Mouse (Mus musculus) E14TG2a.4 (cell line): ENCODE measurements around the gene Cd164l2.

Experiments used
- H3K27me3 ChIP-seq: 2 replicates; pipeline ENCODE4 v1.6.1; 2014; ENCODE audit warnings: low read length, control low read depth; ENCODE audit not compliant: insufficient read depth
- H3K36me3 ChIP-seq: 2 replicates; pipeline ENCODE4 v1.6.1; 2014; ENCODE audit warnings: low read length, control low read depth; ENCODE audit not compliant: insufficient read depth
- H3K4me1 ChIP-seq: replicated peaks from 2 replicates; pipeline ENCODE4 v1.6.1; 2014; ENCODE audit warnings: low read depth, low read length, control low read depth
- H3K4me3 ChIP-seq: replicated peaks from 2 replicates; pipeline ENCODE4 v1.5.1; 2014; ENCODE audit warnings: mild to moderate bottlenecking, low read length
- H3K9me3 ChIP-seq: 2 replicates; pipeline ENCODE4 v1.6.1; 2014; ENCODE audit warnings: low read length, control low read depth
- CTCF ChIP-seq: conservative IDR thresholded peaks from 2 replicates; pipeline ENCODE4 v1.5.1; 2014; ENCODE audit warnings: low read length
- NANOG ChIP-seq: IDR thresholded peaks from 2 replicates; pipeline ENCODE4 v1.6.1; 2014; ENCODE audit warnings: borderline replicate concordance, low read length, mixed read lengths
- POU5F1 ChIP-seq: IDR thresholded peaks from 2 replicates; pipeline ENCODE4 v1.6.1; 2014; ENCODE audit warnings: low read length, borderline replicate concordance

Cd164l2 gene

GRCm38 (mm10) chr4:133175274-133175673 lies 36.7 kb upstream of the Cd164l2 start:
- no peak for TF ChIP-seq CTCF
- no peak for TF ChIP-seq POU5F1
- TF ChIP-seq NANOG: no peak
- Histone ChIP-seq H3K4me1 (peaks cover 79% of the 10 kb centered on the region), H3K36me3 (peaks cover 69% of the 10 kb centered on the region), H3K9me3 (no peaks in the 10 kb centered on the region), H3K27me3 (no peaks in the 10 kb centered on the region), H3K4me3 (no peak overlapping the region)

DNA sequence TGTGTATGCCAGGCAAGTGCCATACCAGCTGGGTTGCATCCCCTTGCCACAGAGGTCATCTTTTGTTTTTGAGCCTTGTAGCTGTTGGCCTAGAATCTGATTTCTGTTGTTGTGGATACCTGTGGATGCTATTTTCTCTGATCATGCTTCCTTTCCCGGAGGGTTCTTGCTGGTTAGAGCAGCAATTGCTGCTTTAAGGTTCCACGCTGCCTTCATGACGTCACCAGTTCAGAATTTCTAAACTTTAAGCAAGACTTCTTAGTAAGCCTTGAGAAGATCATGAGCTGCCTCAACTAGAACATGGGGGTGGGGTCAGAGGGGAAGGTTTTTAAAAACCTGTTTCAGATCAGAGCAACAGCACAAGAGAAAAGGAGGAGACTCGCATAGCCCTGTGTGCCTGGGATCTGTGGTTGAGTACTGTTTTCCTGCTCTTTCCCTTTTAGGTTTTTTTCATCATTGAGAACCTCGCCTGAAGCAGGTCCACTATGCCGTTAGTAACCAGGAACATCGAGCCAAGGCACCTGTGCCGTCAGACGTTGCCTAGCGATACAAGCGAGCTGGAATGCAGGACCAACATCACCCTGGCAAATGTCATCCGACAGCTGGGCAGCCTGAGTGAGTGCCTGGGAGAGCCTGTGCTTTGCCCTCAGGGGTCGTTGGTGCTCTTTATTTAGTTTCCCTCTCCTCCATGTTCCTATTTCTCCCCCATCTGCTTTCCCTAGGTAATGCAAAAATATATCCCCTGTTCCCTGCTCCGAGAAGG lies 35.8 kb upstream of the Cd164l2 start:
- TF ChIP-seq CTCF (no peak), POU5F1 (no peak), NANOG (no peak)
- Histone ChIP-seq H3K27me3 (no peaks in the 10 kb centered on the region), H3K9me3 (no peaks in the 10 kb centered on the region), H3K4me3 (no peak overlapping the region), H3K36me3 (peaks cover 72% of the 10 kb centered on the region), H3K4me1 (peaks cover 77% of the 10 kb centered on the region)

DNA sequence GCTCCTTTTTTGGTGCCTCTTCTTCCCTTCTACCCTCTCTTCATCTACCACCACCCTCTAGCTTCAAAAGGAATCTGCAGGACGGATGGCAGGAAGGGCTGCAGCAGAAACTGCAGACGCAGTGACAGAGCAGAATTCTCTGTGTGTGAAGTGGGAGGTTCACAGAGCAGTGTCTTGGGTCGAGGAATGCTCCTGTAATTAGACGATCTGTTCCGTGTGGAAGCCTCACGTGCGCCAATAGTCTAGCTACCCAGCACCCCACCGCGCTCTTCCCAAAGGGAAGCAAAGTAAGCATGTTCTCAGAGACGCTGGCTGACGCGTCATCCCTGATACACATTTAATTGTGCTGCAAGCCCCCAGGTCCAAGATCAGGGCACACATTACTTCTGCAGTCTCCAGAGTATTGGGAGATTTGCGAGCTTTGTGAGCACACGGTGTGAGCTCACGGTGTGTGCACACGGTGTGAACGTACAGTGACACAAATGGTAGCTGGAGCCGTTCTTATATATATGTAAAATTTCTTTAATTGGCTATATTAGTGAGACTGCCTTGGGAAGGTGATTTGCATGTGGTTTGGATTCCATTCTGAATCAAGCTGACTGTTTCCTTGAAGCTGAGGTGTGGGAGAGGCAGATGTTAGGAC lies 35.0 kb upstream of the Cd164l2 start:
- H3K4me3 ChIP-seq: no peak overlapping the region
- TF ChIP-seq CTCF: no peak
- no peak for TF ChIP-seq NANOG
- no peak for TF ChIP-seq POU5F1
- no peaks in the 10 kb centered on the region for H3K9me3 ChIP-seq
- H3K36me3 ChIP-seq: peaks cover 74% of the 10 kb centered on the region
- peaks cover 78% of the 10 kb centered on the region for H3K4me1 ChIP-seq
- no peaks in the 10 kb centered on the region for H3K27me3 ChIP-seq

DNA sequence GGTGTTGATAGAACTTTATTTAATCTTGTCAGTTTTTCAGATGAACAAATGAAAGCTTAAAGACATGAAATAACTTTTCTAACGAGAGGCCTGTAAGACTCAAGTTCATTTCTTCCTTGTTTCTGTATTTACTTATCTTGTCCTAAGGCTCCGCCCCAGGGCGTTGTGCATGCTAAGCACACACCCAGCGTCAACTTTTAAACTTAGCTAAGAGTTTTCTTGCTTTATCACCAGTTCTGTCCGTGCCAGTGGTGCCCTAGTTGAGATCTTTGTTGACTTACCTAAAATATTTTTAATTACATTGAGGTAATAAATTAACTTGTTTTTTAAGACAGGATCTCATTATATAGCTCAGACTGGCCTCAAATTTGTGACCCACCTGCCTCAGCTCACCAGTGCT lies 33.6 kb upstream of the Cd164l2 start:
- H3K4me1 ChIP-seq: peaks cover 77% of the 10 kb centered on the region
- no peak for TF ChIP-seq CTCF
- no peak for TF ChIP-seq NANOG
- TF ChIP-seq POU5F1: no peak
- H3K36me3 ChIP-seq: peaks cover 81% of the 10 kb centered on the region
- no peaks in the 10 kb centered on the region for H3K27me3 ChIP-seq
- no peaks in the 10 kb centered on the region for H3K9me3 ChIP-seq
- H3K4me3 ChIP-seq: no peak overlapping the region

- Histone ChIP-seq H3K9me3 (no peaks in the 10 kb centered on the region), H3K36me3 (peaks cover 87% of the 10 kb centered on the region), H3K4me1 (peaks cover 78% of the 10 kb centered on the region), H3K4me3 (no peak overlapping the region), H3K27me3 (no peaks in the 10 kb centered on the region)
- TF ChIP-seq NANOG (no peak), POU5F1 (no peak), CTCF (no peak)
Measured at GRCm38 (mm10) chr4:133179258-133179657, 32.7 kb upstream of the Cd164l2 start.

- no peak for TF ChIP-seq NANOG
- no peak for TF ChIP-seq POU5F1
- TF ChIP-seq CTCF: no peak
- Histone ChIP-seq H3K4me3 (no peak overlapping the region), H3K4me1 (peaks cover 77% of the 10 kb centered on the region), H3K36me3 (peaks cover 88% of the 10 kb centered on the region), H3K27me3 (no peaks in the 10 kb centered on the region), H3K9me3 (no peaks in the 10 kb centered on the region)
Measured at GRCm38 (mm10) chr4:133182439-133183033, 29.4 kb upstream of the Cd164l2 start.

DNA sequence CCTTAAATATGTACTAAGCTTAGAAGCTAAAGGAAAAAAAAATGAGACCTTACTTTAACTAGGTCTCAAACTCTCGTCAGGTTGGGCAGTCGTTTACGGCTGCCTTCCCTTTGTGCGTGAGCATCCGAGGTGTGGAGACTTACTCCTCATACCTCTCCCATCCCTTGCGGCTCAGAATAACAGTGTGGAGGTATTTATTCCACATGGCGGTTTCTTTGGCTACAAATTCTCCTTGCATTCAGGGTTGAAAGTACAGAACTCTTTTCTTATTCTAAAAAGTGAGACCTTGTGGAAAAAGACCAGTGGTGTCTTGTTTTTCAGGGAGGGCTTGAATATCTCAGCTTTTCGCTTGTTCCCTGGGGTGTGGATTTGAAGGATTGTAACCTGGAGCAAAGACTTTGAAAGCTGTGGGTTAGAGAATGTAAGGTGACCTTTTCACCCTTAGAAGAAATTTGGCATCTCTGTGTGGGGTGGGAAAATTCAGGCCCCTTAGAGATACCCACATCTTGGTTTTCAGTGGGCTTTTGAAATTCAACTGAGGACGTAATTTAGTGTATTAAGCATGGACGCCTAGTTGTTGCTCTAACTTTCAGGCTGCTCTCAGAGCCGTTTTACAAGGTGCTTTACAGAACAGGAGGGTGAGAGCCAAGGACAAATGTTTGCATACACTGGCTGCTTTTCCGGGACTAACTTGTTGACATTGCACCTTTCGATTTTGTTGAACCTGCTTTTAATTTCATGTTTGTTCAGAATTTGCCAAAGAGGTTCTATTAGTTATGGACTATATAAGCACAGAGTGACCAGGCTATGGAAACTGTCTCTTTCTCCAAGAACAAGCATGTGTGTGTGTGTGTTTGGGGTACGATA lies 27.7 kb upstream of the Cd164l2 start:
- TF ChIP-seq NANOG (peak; percentile 21; the same call in 1 of the 2 replicates), CTCF (no peak)
- H3K4me3 ChIP-seq: peak overlapping the region; percentile 39; the same call in 1 of the 2 replicates
- H3K36me3 ChIP-seq: peaks cover 89% of the 10 kb centered on the region
- peaks cover 87% of the 10 kb centered on the region for H3K4me1 ChIP-seq
- no peaks in the 10 kb centered on the region for H3K9me3 ChIP-seq
- no peaks in the 10 kb centered on the region for H3K27me3 ChIP-seq
